In the genomic region with DNA sequence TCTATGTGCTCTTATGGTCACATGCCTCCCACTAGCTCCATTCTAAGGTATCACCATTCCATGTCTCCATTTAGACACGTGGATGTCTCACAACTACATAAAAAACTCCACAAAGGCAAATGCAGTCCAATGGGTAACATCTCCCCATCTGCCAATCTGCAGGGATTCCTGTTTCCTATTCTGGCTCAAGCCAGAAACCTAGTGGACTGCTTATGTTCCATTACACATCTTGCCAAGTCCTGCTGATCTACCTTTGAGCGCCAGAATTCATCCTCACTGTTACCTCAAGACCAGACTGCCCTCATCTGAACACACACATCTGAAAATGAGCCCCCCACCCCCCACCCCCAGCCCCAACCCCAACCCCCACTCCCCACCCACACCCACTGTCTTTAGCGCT, we compare ENCODE assay signal across 39 mouse cellular contexts. TPM values are rescaled to one million over a fixed set of nuclear protein-coding genes. Genes with fewer than 3 reads are reported as not detected.
DNase-seq lines count a peak whose midpoint lies in the region; ATAC-seq and TF ChIP-seq lines count a peak whose summit lies in the region.
"Had no signal": no experiment of that assay in that cellular context is flagged by ENCODE, and none has a peak within 500 bp of the region (broad histone marks: within the 10 kb centered on the region; RNA-seq: fewer than 3 reads in every experiment).

No protein-coding gene starts in this region.

- DNase-seq in cerebellum, postnatal 4 days (ENCODE audit: low spot score in 2 of 2) = no peak
- DNase-seq in midbrain, postnatal 0 days (ENCODE audit: low spot score) = peak; percentile 48
- DNase-seq in cerebellum, postnatal 10 days = peak; percentile 89 to 90
- DNase-seq in natural killer cell, adult 2 months (ENCODE audit: low spot score in 2 of 2) = no peak
- DNase-seq in lung, postnatal 36 days = no peak
- DNase-seq in ovary, postnatal 36 days (ENCODE audit: low spot score) = no peak
- DNase-seq: adrenal gland, adult 8-10 months; gastrocnemius, postnatal 36 days; heart, postnatal 10 days; kidney, adult 18-20 months; kidney, postnatal 25 days; thymus, adult 2 months; thymus, postnatal 36 days had no signal

- no peak for TF ChIP-seq CTCF in midbrain, postnatal 0 days (IDR thresholded peaks at IDR 0.05)

- ATAC-seq in cerebellum, adult (ENCODE audit: insufficient number of reproducible peaks, low FRiP score, low TSS enrichment) = peak; percentile 75
- no peak for ATAC-seq in midbrain, postnatal 0 days (ENCODE audit: low FRiP score)
- no peak for ATAC-seq in midbrain, embryonic 13.5 days
- ATAC-seq: forebrain, embryonic 14.5 days had no signal

- no peaks in the 10 kb centered on the region for H3K27me3 ChIP-seq in midbrain, postnatal 0 days (ENCODE audit: insufficient read depth, low read length)
- peaks cover 8% of the 10 kb centered on the region for H3K27me3 ChIP-seq in midbrain, embryonic 13.5 days
- H3K27me3 ChIP-seq: CH12.LX; midbrain, embryonic 12.5 days had no signal

- no peak overlapping the region for H3K4me2 ChIP-seq in midbrain, postnatal 0 days (ENCODE audit: low read depth, low read length, poor library complexity, severe bottlenecking)
- no peak overlapping the region for H3K4me2 ChIP-seq in midbrain, embryonic 13.5 days (replicated peaks)
- H3K4me2 ChIP-seq: heart, embryonic 13.5 days; hindbrain, embryonic 15.5 days; kidney, embryonic 15.5 days; limb, embryonic 13.5 days; liver, embryonic 11.5 days; lung, embryonic 15.5 days; midbrain, embryonic 12.5 days; neural tube, embryonic 12.5 days had no signal

- H3K4me3 ChIP-seq in midbrain, postnatal 0 days (ENCODE audit: low read depth, low read length) = no peak overlapping the region
- H3K4me3 ChIP-seq in midbrain, embryonic 13.5 days (replicated peaks) = no peak overlapping the region
- H3K4me3 ChIP-seq: heart, embryonic 13.5 days; hindbrain, embryonic 15.5 days; kidney, embryonic 15.5 days; left cerebral cortex, adult 2 months; limb, embryonic 13.5 days; lung, embryonic 15.5 days; midbrain, embryonic 12.5 days; neural tube, embryonic 12.5 days had no signal

- H3K9me3 ChIP-seq in midbrain, postnatal 0 days (ENCODE audit: low read length) = no peaks in the 10 kb centered on the region
- H3K9me3 ChIP-seq in midbrain, embryonic 13.5 days = no peaks in the 10 kb centered on the region
- H3K9me3 ChIP-seq: heart, embryonic 13.5 days; hindbrain, embryonic 15.5 days; limb, embryonic 13.5 days; lung, embryonic 15.5 days; midbrain, embryonic 12.5 days; neural tube, embryonic 12.5 days had no signal

- H3K4me1 ChIP-seq in midbrain, postnatal 0 days (ENCODE audit: insufficient read depth, low read length) = no peaks in the 10 kb centered on the region
- H3K4me1 ChIP-seq in midbrain, embryonic 13.5 days (replicated peaks) = 0 out of 2 replicates have a peak, but pooled peaks cover 2% of the 10 kb centered on the region
- H3K4me1 ChIP-seq: lung, embryonic 15.5 days had no signal

- H3K27ac ChIP-seq in midbrain, postnatal 0 days (ENCODE audit: low read depth, low read length) = no peak overlapping the region
- H3K27ac ChIP-seq in midbrain, embryonic 13.5 days = no peak overlapping the region
- H3K27ac ChIP-seq: heart, embryonic 13.5 days; hindbrain, embryonic 15.5 days; kidney, embryonic 15.5 days; left cerebral cortex, adult 2 months; limb, embryonic 13.5 days; lung, embryonic 15.5 days; midbrain, embryonic 12.5 days; neural tube, embryonic 12.5 days had no signal

- no peak overlapping the region for H3K9ac ChIP-seq in midbrain, postnatal 0 days (replicated peaks; ENCODE audit: low read length, poor library complexity, severe bottlenecking)
- H3K9ac ChIP-seq in midbrain, embryonic 13.5 days (replicated peaks) = no peak overlapping the region
- H3K9ac ChIP-seq: heart, embryonic 13.5 days; hindbrain, embryonic 15.5 days; kidney, embryonic 15.5 days; limb, embryonic 13.5 days; lung, embryonic 15.5 days; midbrain, embryonic 12.5 days; neural tube, embryonic 12.5 days had no signal

- H3K36me3 ChIP-seq in midbrain, postnatal 0 days (ENCODE audit: insufficient read depth, low read length) = no peaks in the 10 kb centered on the region
- H3K36me3 ChIP-seq in midbrain, embryonic 13.5 days = no peaks in the 10 kb centered on the region
- H3K36me3 ChIP-seq: heart, embryonic 13.5 days; hindbrain, embryonic 15.5 days; kidney, embryonic 15.5 days; limb, embryonic 13.5 days; lung, embryonic 15.5 days; midbrain, embryonic 12.5 days; neural tube, embryonic 12.5 days had no signal

- 89% methylated on average over 3 of the region's 3 CpGs for WGBS in midbrain, postnatal 0 days
- WGBS in midbrain, embryonic 13.5 days = 92% methylated on average over 3 of the region's 3 CpGs

RNA-seq across cellular contexts. Expression of gene Fam169a, which starts 4.9 kb away (rescaled TPM):
- total RNA-seq in midbrain, postnatal 0 days (2014; rRNA removed) = 46.4 and 48.8 TPM in 2 replicates
- polyA plus RNA-seq in midbrain, postnatal 0 days (2015; fragmentation: Nextera tagmentation; extraction: Ambion mirVana) = 28.8 and 29.9 TPM in 2 replicates
- polyA plus RNA-seq in midbrain, embryonic 13.5 days (2015; fragmentation: Nextera tagmentation; extraction: Ambion mirVana) = 18.6 and 18.8 TPM in 2 replicates
- total RNA-seq: gastrocnemius, postnatal 36 days had no signal

RNA-seq across cellular contexts. Expression of gene 1700029F12Rik, which starts 28.0 kb away (rescaled TPM):
- total RNA-seq in midbrain, postnatal 0 days (2014; rRNA removed) = not detected in 2 replicates
- not detected in 2 replicates for polyA plus RNA-seq in midbrain, postnatal 0 days (2015; fragmentation: Nextera tagmentation; extraction: Ambion mirVana)
- polyA plus RNA-seq in midbrain, embryonic 13.5 days (2015; fragmentation: Nextera tagmentation; extraction: Ambion mirVana) = not detected in 2 replicates
- total RNA-seq: adrenal gland, adult 8-10 months; CH12.LX; ES-E14; gastrocnemius, adult 18-20 months; gastrocnemius, postnatal 36 days; heart, adult 8-10 months; heart, postnatal 10 days; hematopoietic stem cell, adult 5-6 weeks; layer of hippocampus, adult 18-20 months; layer of hippocampus, postnatal 10 days; left cerebral cortex, adult 2 months; left cerebral cortex, postnatal 25 days; megakaryocyte, adult 5-6 weeks had no signal
- polyA plus RNA-seq: C2C12; cortical plate, adult 2 months; embryonic facial prominence, embryonic 11.5 days; forebrain, embryonic 14.5 days; heart, embryonic 13.5 days; hindbrain, embryonic 15.5 days; intestine, embryonic 14.5 days; kidney, embryonic 15.5 days; limb, embryonic 13.5 days; liver, embryonic 11.5 days; liver, embryonic 16.5 days; lung, embryonic 15.5 days; midbrain, embryonic 12.5 days; neural tube, embryonic 12.5 days had no signal

RNA-seq across cellular contexts. Expression of gene Gm6169, which starts 36.9 kb away (rescaled TPM):
- not detected in 2 replicates for total RNA-seq in midbrain, postnatal 0 days (2014; rRNA removed)
- polyA plus RNA-seq in midbrain, postnatal 0 days (2015; fragmentation: Nextera tagmentation; extraction: Ambion mirVana) = 0.58 and 0.89 TPM in 2 replicates
- polyA plus RNA-seq in midbrain, embryonic 13.5 days (2015; fragmentation: Nextera tagmentation; extraction: Ambion mirVana) = 0.43 and 1.1 TPM in 2 replicates

Comparison
In these comparisons a context has a peak if more than half of its experiments do, and no peak if none do; other contexts are left out.
1. DNase-seq: peak in midbrain, postnatal 0 days (single experiment) and cerebellum, postnatal 10 days (2 of 2); none in cerebellum, postnatal 4 days (0 of 2), natural killer cell, adult 2 months (0 of 2), lung, postnatal 36 days (single experiment) and ovary, postnatal 36 days (single experiment).